Mouse (Mus musculus) heart, embryonic 11.5 days (tissue): ENCODE data around the gene Kctd8. TPM values are rescaled to one million over a fixed set of nuclear protein-coding genes. Genes with fewer than 3 reads are reported as not detected.

ENCODE experiments used
- ATAC-seq: fragments of 200-750 bp; cut with Nextera tagmentation; replicated peaks from 2 replicates; pipeline ENCODE4 v1.8.0; 2017; ENCODE audit warnings: moderate library complexity; ENCODE audit not compliant: insufficient number of reproducible peaks, low FRiP score, low TSS enrichment
- H3K27ac ChIP-seq: fragments of 300-500 bp; sonication (generic); 2 replicates; pipeline ENCODE4 v1.5.1; 2014; ENCODE audit warnings: mild to moderate bottlenecking, low read depth, low read length
- H3K27me3 ChIP-seq: fragments of 300-500 bp; sonication (generic); 2 replicates; pipeline ENCODE4 v1.6.1; 2014; ENCODE audit warnings: mild to moderate bottlenecking, low read length, mixed read lengths; ENCODE audit not compliant: control insufficient read depth, insufficient read depth
- H3K36me3 ChIP-seq: fragments of 300-500 bp; sonication (generic); 2 replicates; pipeline ENCODE4 v1.6.1; 2014; ENCODE audit warnings: mild to moderate bottlenecking, low read length, moderate library complexity, mixed read lengths; ENCODE audit not compliant: control insufficient read depth, insufficient read depth
- H3K4me1 ChIP-seq: fragments of 300-500 bp; sonication (generic); 2 replicates; pipeline ENCODE4 v1.6.1; 2014; ENCODE audit warnings: low read length; ENCODE audit not compliant: control insufficient read depth, insufficient read depth
- H3K4me2 ChIP-seq: fragments of 300-500 bp; sonication (generic); 2 replicates; pipeline ENCODE4 v1.6.1; 2014; ENCODE audit warnings: mild to moderate bottlenecking, moderate library complexity
- H3K4me3 ChIP-seq: fragments of 300-500 bp; sonication (generic); 2 replicates; pipeline ENCODE4 v1.5.1; 2014; ENCODE audit warnings: low read depth, low read length
- H3K9ac ChIP-seq: fragments of 300-500 bp; sonication (generic); 2 replicates; pipeline ENCODE4 v1.6.1; 2014; ENCODE audit warnings: mild to moderate bottlenecking, low read depth, low read length, moderate library complexity
- H3K9me3 ChIP-seq: fragments of 300-500 bp; sonication (generic); replicated peaks from 2 replicates; pipeline ENCODE4 v1.6.1; 2016; ENCODE audit warnings: low read length; ENCODE audit not compliant: control insufficient read depth
- WGBS: fragments of 180-500 bp; shearing (Covaris S2); extraction: QIAGEN DNeasy Blood & Tissue Kit; methylation state at CpG from one replicate; pipeline ENCODE4 v1.1.7; 2014; ENCODE audit not compliant: insufficient replicate concordance; 5-methylcytosine and 5-hydroxymethylcytosine counted together
- polyA plus RNA-seq: library from polyadenylated mRNA; unstranded; fragments of >200 nt; fragmentation: Nextera tagmentation; extraction: Ambion mirVana; gene quantifications from 2 replicates; pipeline ENCODE4 v1.2.1, GENCODE M21; 2014

Gene Kctd8
- 0.80 and 0.82 TPM in 2 replicates for polyA plus RNA-seq

GRCm38 (mm10) chr5:69340919-69341801 is at the start of gene Kctd8:
Gene Kctd8 (minus strand): TSS chr5:69341679.
- ATAC-seq = peak; percentile 85
- no peak within 1 kb of the TSS for H3K27ac ChIP-seq
- under 1% methylated on average over 74 of the region's 87 CpGs for WGBS
- peak within 1 kb of the TSS; percentile 59 for H3K4me3 ChIP-seq
- H3K9ac ChIP-seq = peak within 1 kb of the TSS; percentile 43
- H3K4me1 ChIP-seq = no peaks in the 10 kb centered on the region; the same call in 1 of the 2 replicates
- H3K27me3 ChIP-seq = peaks cover 16% of the 10 kb centered on the region
- H3K9me3 ChIP-seq = no peaks in the 10 kb centered on the region
- peak within 1 kb of the TSS; percentile 89 for H3K4me2 ChIP-seq
- no peaks in the 10 kb centered on the region for H3K36me3 ChIP-seq

GRCm38 (mm10) chr5:69379072-69379471 is 37.6 kb upstream of the Kctd8 start:
- ATAC-seq = no peak
- no peak overlapping the region for H3K4me2 ChIP-seq
- no peak overlapping the region for H3K4me3 ChIP-seq
- H3K36me3 ChIP-seq = no peaks in the 10 kb centered on the region
- H3K9me3 ChIP-seq = no peaks in the 10 kb centered on the region
- WGBS = 81% methylated on average over 4 of the region's 4 CpGs
- H3K9ac ChIP-seq = no peak overlapping the region
- no peak overlapping the region for H3K27ac ChIP-seq
- no peaks in the 10 kb centered on the region for H3K27me3 ChIP-seq
- H3K4me1 ChIP-seq = no peaks in the 10 kb centered on the region

- Histone ChIP-seq H3K36me3 (no peaks in the 10 kb centered on the region), H3K27me3 (no peaks in the 10 kb centered on the region), H3K9me3 (no peaks in the 10 kb centered on the region), H3K4me1 (no peaks in the 10 kb centered on the region), H3K27ac (no peak overlapping the region), H3K9ac (no peak overlapping the region), H3K4me2 (no peak overlapping the region), H3K4me3 (no peak overlapping the region)
- 78% methylated on average over 3 of the region's 3 CpGs for WGBS
- ATAC-seq = no peak
These were observed 9.1 kb upstream of the Kctd8 start for GRCm38 (mm10) chr5:69350596-69350995.

DNA sequence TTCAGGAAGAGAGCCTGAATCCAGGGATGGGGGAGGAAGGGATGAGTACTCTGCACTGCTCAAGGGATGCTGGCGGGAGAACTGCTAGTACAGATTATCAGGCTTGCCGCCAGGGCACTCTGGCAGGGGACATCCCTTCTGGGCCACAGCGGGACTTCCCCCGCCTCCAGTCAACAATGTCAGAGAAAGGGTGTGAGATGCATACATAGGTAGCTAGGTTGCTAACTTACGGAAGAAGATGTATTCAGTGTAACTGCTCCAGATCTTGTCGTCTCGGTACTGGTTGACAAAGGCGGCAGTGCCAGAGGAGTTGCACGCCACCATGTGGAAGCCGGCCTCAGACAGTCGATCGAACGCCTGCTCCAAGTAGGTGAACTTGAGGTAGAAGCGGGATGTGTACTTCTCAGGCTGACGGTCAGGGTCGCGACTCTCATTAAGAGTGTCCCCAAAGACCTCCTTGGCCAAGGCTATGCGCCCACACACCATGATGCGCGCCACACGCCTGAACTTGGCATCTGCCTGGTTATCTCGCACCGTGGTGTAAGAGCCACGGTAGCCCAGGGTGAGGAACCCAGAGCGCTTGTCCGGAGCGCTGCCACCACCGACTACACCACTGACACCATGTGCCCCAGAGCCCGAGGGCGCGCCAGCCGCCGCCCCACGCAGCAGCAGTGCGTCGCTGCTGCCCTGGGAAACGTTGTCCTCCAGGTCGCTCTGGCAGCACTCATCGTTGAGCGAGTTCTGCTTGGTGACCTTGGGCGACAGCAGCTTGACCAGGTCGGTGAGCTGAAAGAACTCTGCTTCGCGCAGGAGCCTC is 1.2 kb downstream of the Kctd8 start:
- H3K27ac ChIP-seq = no peak overlapping the region
- peak overlapping the region; percentile 43; the same call in 1 of the 2 replicates for H3K9ac ChIP-seq
- ATAC-seq = 0 out of 2 replicates have a peak, but pooled peaks have one; percentile 31
- H3K36me3 ChIP-seq = no peaks in the 10 kb centered on the region
- H3K27me3 ChIP-seq = peaks cover 16% of the 10 kb centered on the region
- H3K9me3 ChIP-seq = no peaks in the 10 kb centered on the region
- no peaks in the 10 kb centered on the region; the same call in 1 of the 2 replicates for H3K4me1 ChIP-seq
- 2% methylated on average over 44 of the region's 44 CpGs for WGBS
- peak overlapping the region; percentile 89 for H3K4me2 ChIP-seq
- H3K4me3 ChIP-seq = peak overlapping the region; percentile 59

- H3K27me3 ChIP-seq = peaks cover 16% of the 10 kb centered on the region
- no peaks in the 10 kb centered on the region for H3K9me3 ChIP-seq
- 75% methylated on average over 6 of the region's 6 CpGs for WGBS
- no peak overlapping the region for H3K27ac ChIP-seq
- peak overlapping the region; percentile 8; the same call in 1 of the 2 replicates for H3K4me2 ChIP-seq
- ATAC-seq = no peak
- no peaks in the 10 kb centered on the region for H3K36me3 ChIP-seq
- no peak overlapping the region for H3K9ac ChIP-seq
- no peaks in the 10 kb centered on the region; the same call in 1 of the 2 replicates for H3K4me1 ChIP-seq
- no peak overlapping the region for H3K4me3 ChIP-seq
These were observed 1.9 kb downstream of the Kctd8 start for GRCm38 (mm10) chr5:69339623-69339970.

DNA sequence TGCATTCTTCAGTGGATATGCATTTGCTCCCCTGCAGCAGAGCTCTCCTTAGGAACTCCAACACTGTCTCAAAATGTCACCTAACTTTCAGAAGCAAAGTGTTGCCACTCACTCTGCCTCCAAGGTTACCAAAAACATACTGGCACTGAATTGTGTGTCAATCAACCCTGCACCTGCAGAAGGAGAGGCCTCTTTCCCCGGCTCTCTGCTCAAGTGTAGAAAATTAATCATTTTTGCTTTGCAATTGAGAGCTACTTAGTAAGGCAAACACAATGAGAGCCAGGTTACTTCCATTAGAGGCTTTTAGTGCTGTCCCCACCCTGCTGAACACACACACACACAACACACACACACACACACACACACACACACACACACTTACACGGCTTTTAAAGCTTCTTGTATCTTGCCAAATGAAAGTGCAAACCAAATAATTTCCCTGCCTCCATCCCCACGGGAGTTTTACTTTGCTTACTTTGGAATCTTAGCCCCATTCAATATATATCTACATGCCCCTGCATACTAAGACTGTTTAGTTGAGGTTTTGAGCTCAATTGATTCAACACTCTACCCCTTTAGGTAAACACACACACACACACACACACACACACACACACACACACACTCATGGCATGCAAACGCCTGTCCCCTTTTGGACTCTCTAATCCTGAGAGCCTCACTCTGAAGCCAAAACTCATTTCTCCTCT is 2.4 kb downstream of the Kctd8 start:
- Histone ChIP-seq H3K4me3 (no peak overlapping the region), H3K9ac (no peak overlapping the region), H3K27ac (no peak overlapping the region), H3K4me1 (no peaks in the 10 kb centered on the region; the same call in 1 of the 2 replicates), H3K9me3 (no peaks in the 10 kb centered on the region), H3K36me3 (no peaks in the 10 kb centered on the region), H3K27me3 (peaks cover 16% of the 10 kb centered on the region), H3K4me2 (peak overlapping the region; percentile 8; the same call in 1 of the 2 replicates)
- WGBS = 48% methylated on average over 4 of the region's 4 CpGs
- no peak for ATAC-seq

DNA sequence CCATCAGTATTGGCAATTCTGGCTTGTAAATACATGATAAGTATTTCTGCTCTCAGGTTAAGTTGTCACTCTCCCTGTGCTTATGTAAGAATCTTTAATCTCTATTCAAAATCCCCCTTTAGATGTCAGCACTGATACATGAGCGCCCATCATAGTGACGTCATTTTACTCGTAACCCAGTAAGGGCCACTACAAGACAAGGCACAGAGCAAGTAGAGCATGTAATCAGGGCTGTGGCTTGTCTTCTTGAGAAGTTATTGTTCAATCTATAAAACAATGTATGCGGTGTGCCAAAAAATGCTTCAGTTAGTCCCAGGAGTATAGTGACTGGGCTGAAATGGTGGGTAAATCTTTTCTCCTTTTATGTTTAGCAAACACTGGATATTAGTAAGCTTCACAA is 13.9 kb downstream of the Kctd8 start:
- H3K4me3 ChIP-seq = no peak overlapping the region
- H3K9me3 ChIP-seq = no peaks in the 10 kb centered on the region
- H3K27ac ChIP-seq = no peak overlapping the region
- no peaks in the 10 kb centered on the region for H3K27me3 ChIP-seq
- no peaks in the 10 kb centered on the region for H3K36me3 ChIP-seq
- no peaks in the 10 kb centered on the region for H3K4me1 ChIP-seq
- no peak overlapping the region for H3K4me2 ChIP-seq
- 88% methylated on average over 4 of the region's 4 CpGs for WGBS
- no peak for ATAC-seq
- no peak overlapping the region for H3K9ac ChIP-seq

DNA sequence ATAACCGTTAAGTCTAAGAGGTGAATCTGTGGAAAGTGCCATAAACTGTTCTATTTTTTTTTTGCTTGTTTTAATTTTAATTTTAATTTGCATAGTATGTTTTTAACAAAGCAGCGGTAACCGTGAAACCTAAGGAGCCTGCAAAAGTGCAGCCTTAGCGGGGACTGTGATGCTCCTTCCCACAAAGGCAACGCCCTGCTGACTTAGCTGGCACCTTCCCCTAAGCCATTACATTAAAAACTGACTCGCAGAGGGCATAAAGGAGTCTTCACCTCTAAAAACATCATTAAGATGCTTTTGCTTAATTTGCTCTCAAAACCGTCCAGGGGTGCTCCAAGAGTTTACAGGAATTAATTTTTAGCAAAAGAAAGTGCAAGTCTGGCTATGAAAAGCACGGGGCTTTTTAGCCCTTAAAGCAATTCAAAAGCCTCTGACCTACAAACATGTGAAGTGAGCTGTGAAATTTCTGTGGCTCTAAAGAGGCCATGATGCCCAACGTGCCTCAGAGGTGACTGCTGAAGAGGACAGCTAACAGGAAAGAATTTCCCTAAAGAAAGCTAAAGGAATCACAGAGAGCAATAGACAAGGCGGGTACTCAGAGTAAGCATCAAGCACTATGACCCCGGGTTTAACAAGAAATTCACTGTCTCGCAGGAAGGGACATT is 16.8 kb downstream of the Kctd8 start:
- Histone ChIP-seq H3K27me3 (no peaks in the 10 kb centered on the region), H3K4me1 (no peaks in the 10 kb centered on the region), H3K4me3 (no peak overlapping the region), H3K4me2 (no peak overlapping the region), H3K27ac (no peak overlapping the region), H3K9ac (no peak overlapping the region), H3K36me3 (no peaks in the 10 kb centered on the region), H3K9me3 (no peaks in the 10 kb centered on the region)
- 66% methylated on average over 12 of the region's 12 CpGs for WGBS
- ATAC-seq = no peak
